In the genomic region with DNA sequence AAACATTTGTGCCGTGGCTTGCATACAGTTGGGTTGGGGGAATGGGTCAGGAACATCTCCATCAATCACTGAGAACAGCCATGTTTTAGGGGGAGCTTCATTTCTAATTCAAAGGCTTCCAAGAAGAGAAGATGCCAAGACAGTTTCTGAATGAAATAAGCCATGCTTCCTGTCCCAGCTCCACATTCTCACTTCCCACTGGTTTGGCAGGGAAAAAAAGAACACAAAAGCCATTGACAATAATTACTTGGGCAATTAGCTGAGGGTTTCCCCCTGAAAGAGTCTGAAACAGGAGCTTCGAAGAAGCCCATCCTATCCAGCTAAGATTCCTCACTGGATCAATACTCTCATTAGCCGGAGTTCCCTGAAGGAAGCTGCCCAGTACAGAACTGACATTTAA, we compare ENCODE assay signal across 19 mouse cellular contexts.
"Had no signal": no experiment of that assay in that cellular context is flagged by ENCODE, and none has a peak within 500 bp of the region (broad histone marks: within the 10 kb centered on the region; RNA-seq: fewer than 3 reads in every experiment).

No protein-coding gene starts in this region.

- DNase-seq: kidney, adult 9 months; kidney, postnatal 14 days; kidney, postnatal 4 days; left cerebral cortex, postnatal 4 days; liver, postnatal 0 days; lung, postnatal 10 days; lung, postnatal 36 days; midbrain, embryonic 14.5 days; thymus, adult 18-20 months; thymus, postnatal 36 days had no signal

- H3K36me3 ChIP-seq: limb, embryonic 12.5 days; limb, embryonic 15.5 days; lung, embryonic 15.5 days; midbrain, embryonic 10.5 days; neural tube, embryonic 12.5 days; neural tube, embryonic 15.5 days had no signal

- H3K27me3 ChIP-seq: limb, embryonic 12.5 days; limb, embryonic 15.5 days; lung, embryonic 15.5 days; megakaryocyte, embryonic 14.5 days; neural tube, embryonic 12.5 days; neural tube, embryonic 15.5 days had no signal

- H3K9ac ChIP-seq: limb, embryonic 12.5 days; limb, embryonic 15.5 days; liver, embryonic 14.5 days; liver, postnatal 0 days; lung, embryonic 15.5 days; neural tube, embryonic 12.5 days; neural tube, embryonic 15.5 days had no signal

- H3K4me1 ChIP-seq: limb, embryonic 12.5 days; lung, embryonic 15.5 days; megakaryocyte, embryonic 14.5 days; midbrain, embryonic 10.5 days; neural tube, embryonic 12.5 days had no signal

- H3K4me3 ChIP-seq: limb, embryonic 12.5 days; limb, embryonic 15.5 days; lung, embryonic 15.5 days; megakaryocyte, embryonic 14.5 days; midbrain, embryonic 10.5 days; neural tube, embryonic 12.5 days; neural tube, embryonic 15.5 days had no signal

- H3K9me3 ChIP-seq: limb, embryonic 12.5 days; limb, embryonic 15.5 days; lung, embryonic 15.5 days; midbrain, embryonic 10.5 days; neural tube, embryonic 12.5 days; neural tube, embryonic 15.5 days had no signal

- ATAC-seq: liver, postnatal 0 days had no signal

- H3K27ac ChIP-seq: limb, embryonic 12.5 days; limb, embryonic 15.5 days; liver, embryonic 14.5 days; lung, embryonic 15.5 days; midbrain, embryonic 10.5 days; neural tube, embryonic 12.5 days; neural tube, embryonic 15.5 days had no signal

- H3K4me2 ChIP-seq: limb, embryonic 12.5 days; limb, embryonic 15.5 days; liver, embryonic 11.5 days; lung, embryonic 15.5 days; neural tube, embryonic 12.5 days; neural tube, embryonic 15.5 days had no signal
